Mouse (Mus musculus) kidney, embryonic 16.5 days (tissue): ENCODE measurements around the gene Ddo. TPM values are rescaled to one million over a fixed set of nuclear protein-coding genes. Genes with fewer than 3 reads are reported as not detected.

Experiments used
- ATAC-seq: fragments of 200-750 bp; cut with Nextera tagmentation; 2 replicates; pipeline ENCODE4 v1.8.0; 2017; ENCODE audit warnings: moderate TSS enrichment; ENCODE audit not compliant: low FRiP score, low TSS enrichment
- H3K27ac ChIP-seq: fragments of 300-500 bp; sonication (generic); 2 replicates; pipeline ENCODE4 v1.5.1; 2014; ENCODE audit warnings: low read length
- H3K27me3 ChIP-seq: fragments of 300-500 bp; sonication (generic); 2 replicates; pipeline ENCODE4 v1.6.1; 2014; ENCODE audit warnings: low read length, control low read depth, mixed read lengths; ENCODE audit not compliant: insufficient read depth
- H3K36me3 ChIP-seq: fragments of 300-500 bp; sonication (generic); 2 replicates; pipeline ENCODE4 v1.6.1; 2014; ENCODE audit warnings: low read length, control low read depth, mixed read lengths; ENCODE audit not compliant: insufficient read depth
- H3K4me1 ChIP-seq: fragments of 300-500 bp; sonication (generic); 2 replicates; pipeline ENCODE4 v1.6.1; 2014; ENCODE audit warnings: low read length, control low read depth, mixed read lengths; ENCODE audit not compliant: insufficient read depth
- H3K4me2 ChIP-seq: fragments of 300-500 bp; sonication (generic); replicated peaks from 2 replicates; pipeline ENCODE4 v1.6.1; 2014; ENCODE audit warnings: low read depth, low read length
- H3K4me3 ChIP-seq: fragments of 300-500 bp; sonication (generic); 2 replicates; pipeline ENCODE4 v1.5.1; 2014; ENCODE audit warnings: mild to moderate bottlenecking, low read length
- H3K9ac ChIP-seq: fragments of 300-500 bp; sonication (generic); replicated peaks from 2 replicates; pipeline ENCODE4 v1.6.1; 2014; ENCODE audit warnings: low read length
- H3K9me3 ChIP-seq: fragments of 300-500 bp; sonication (generic); 2 replicates; pipeline ENCODE4 v1.6.1; 2016; ENCODE audit warnings: low read length, control low read depth
- WGBS: fragments of 180-500 bp; shearing (Covaris S2); extraction: QIAGEN DNeasy Blood & Tissue Kit; methylation state at CpG from one replicate; pipeline ENCODE4 v1.1.7; 2014; 5-methylcytosine and 5-hydroxymethylcytosine counted together
- polyA plus RNA-seq: library from polyadenylated mRNA; unstranded; fragments of >200 nt; fragmentation: Nextera tagmentation; extraction: Ambion mirVana; gene quantifications from 2 replicates; pipeline ENCODE4 v1.2.1, GENCODE M21; 2015

Ddo gene
- polyA plus RNA-seq, 1 experiment from 2014 or later = 0.74 TPM

DNA sequence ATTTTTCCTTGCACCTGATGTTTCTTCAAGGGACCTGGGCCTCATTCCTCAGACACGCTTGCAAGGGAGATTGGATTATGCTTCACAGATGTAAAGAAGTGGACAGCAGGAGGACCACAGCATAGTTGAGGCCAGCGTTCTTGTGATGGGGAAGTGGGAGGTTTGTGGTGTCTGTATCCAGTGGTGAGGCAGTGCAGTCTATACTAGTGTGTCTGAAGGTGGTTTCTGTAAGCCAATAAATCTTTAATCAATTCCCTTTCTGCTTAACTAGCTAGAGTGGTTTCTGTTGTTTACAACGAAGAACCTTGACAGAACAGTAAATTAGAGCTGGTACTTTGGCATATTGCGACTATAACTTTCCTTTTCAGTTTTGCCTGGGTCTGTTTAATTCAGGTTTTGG lies 68.8 kb downstream of the Ddo start:
- H3K9ac ChIP-seq = no peak overlapping the region
- no peaks in the 10 kb centered on the region for H3K36me3 ChIP-seq
- no peak overlapping the region for H3K4me3 ChIP-seq
- H3K4me1 ChIP-seq = no peaks in the 10 kb centered on the region
- no peak overlapping the region for H3K4me2 ChIP-seq
- H3K9me3 ChIP-seq = no peaks in the 10 kb centered on the region
- H3K27ac ChIP-seq = no peak overlapping the region
- WGBS = 48% methylated on average over 4 of the region's 4 CpGs
- ATAC-seq = no peak
- no peaks in the 10 kb centered on the region for H3K27me3 ChIP-seq

DNA sequence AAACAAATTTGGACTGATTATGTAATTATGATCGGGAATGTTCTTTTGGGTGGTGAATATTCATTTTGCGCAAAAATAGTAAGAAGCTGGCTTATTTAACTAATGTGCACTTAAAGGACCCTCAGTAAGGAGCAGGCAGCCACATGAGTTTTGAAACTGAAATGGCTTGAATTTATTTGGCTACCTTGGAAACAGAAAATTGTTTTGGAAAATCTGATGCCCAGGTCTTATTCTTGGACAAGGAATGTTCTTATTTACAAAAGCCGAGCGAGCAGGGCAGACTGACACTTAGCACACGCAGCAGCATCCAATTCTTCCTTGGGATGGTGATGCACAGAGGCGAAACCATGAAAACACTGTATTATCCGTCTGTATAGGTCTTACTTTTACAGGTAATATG lies 81.3 kb downstream of the Ddo start:
- no peak overlapping the region for H3K4me2 ChIP-seq
- no peak overlapping the region for H3K4me3 ChIP-seq
- no peaks in the 10 kb centered on the region for H3K27me3 ChIP-seq
- H3K4me1 ChIP-seq = 0 out of 2 replicates have a peak, but pooled peaks cover 7% of the 10 kb centered on the region
- ATAC-seq = no peak
- WGBS = 85% methylated on average over 7 of the region's 7 CpGs
- no peaks in the 10 kb centered on the region for H3K36me3 ChIP-seq
- no peak overlapping the region for H3K27ac ChIP-seq
- H3K9me3 ChIP-seq = no peaks in the 10 kb centered on the region
- no peak overlapping the region for H3K9ac ChIP-seq

DNA sequence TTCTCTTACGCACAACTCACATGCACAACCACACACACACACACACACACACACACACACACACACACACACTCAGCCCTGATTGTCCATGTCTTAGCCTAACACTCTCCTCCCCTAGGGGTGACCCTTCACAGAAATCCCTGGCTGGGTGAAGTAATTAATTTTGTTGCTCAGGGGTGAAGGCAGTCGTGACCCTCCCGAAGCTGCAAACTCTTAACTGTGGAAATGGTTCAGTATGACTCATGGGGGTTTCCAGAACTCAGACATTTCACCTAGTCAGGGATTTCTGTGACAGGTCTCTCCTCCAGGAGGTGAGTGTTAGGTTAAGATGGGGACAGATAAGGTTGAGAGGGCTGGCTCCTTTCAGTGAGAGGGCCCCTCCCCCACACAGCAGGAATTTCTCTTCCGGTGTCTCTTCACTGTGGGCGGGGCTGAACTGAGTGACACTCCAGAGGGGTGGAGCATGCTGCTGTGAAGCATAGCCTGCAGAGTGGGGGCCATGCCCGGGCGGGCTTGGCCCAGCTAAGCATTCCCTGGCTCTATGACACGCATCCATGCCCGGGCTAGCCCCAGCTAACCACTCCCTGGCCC lies 83.3 kb downstream of the Ddo start:
- Histone ChIP-seq H3K27me3 (no peaks in the 10 kb centered on the region), H3K4me1 (0 out of 2 replicates have a peak, but pooled peaks cover 7% of the 10 kb centered on the region), H3K27ac (no peak overlapping the region), H3K36me3 (no peaks in the 10 kb centered on the region), H3K4me3 (no peak overlapping the region), H3K9ac (no peak overlapping the region), H3K4me2 (no peak overlapping the region; the same call in 1 of the 2 replicates), H3K9me3 (no peaks in the 10 kb centered on the region)
- WGBS = 19% methylated on average over 9 of the region's 9 CpGs
- peak; percentile 93 for ATAC-seq

DNA sequence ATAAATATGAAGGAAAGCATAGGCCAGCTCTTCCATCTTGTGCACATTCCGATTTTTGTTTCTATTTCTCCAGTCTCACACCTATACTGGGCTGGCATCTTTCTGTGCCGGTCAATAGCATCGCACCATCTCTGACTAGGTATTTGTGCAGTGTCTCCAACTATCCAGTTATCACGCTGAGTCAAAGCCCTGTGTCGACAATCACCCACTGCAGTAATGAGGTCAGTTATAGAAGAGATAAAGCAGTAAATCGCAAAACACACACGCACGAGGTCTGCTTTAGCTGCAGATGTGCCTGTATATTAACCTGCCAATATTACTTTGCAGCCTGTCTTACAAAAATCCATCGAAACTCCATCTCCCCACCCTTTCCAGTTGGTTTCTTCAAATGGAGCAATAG lies 84.0 kb downstream of the Ddo start:
- no peak overlapping the region for H3K4me3 ChIP-seq
- WGBS = 86% methylated on average over 9 of the region's 9 CpGs
- H3K27ac ChIP-seq = no peak overlapping the region
- no peak overlapping the region for H3K4me2 ChIP-seq
- no peak for ATAC-seq
- H3K9ac ChIP-seq = no peak overlapping the region
- H3K27me3 ChIP-seq = no peaks in the 10 kb centered on the region
- 0 out of 2 replicates have a peak, but pooled peaks cover 7% of the 10 kb centered on the region for H3K4me1 ChIP-seq
- H3K9me3 ChIP-seq = no peaks in the 10 kb centered on the region
- H3K36me3 ChIP-seq = no peaks in the 10 kb centered on the region

DNA sequence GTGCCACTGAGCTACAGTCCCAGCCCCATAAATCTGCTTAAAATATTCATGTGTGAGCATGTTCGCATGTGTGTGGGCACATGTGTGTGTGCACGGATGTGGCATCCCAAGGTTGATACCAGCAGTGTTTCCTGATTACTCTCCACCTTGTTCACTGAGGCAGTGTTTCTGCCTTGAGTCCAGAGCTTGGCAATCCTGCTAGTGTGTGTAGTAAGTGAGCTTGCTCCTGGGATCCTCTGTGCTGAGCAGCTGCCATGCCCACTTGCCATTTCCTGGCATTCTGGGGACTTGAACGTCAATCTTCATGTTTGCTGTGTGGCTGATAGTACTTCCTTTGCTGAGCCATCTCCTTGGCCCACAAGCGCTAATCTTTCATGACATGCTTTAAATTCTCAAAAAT lies 85.3 kb downstream of the Ddo start:
- Histone ChIP-seq H3K36me3 (no peaks in the 10 kb centered on the region), H3K9me3 (no peaks in the 10 kb centered on the region), H3K9ac (no peak overlapping the region), H3K4me3 (no peak overlapping the region), H3K4me1 (0 out of 2 replicates have a peak, but pooled peaks cover 7% of the 10 kb centered on the region), H3K4me2 (no peak overlapping the region), H3K27me3 (no peaks in the 10 kb centered on the region), H3K27ac (no peak overlapping the region)
- no peak for ATAC-seq
- WGBS = 89% methylated on average over 4 of the region's 4 CpGs

DNA sequence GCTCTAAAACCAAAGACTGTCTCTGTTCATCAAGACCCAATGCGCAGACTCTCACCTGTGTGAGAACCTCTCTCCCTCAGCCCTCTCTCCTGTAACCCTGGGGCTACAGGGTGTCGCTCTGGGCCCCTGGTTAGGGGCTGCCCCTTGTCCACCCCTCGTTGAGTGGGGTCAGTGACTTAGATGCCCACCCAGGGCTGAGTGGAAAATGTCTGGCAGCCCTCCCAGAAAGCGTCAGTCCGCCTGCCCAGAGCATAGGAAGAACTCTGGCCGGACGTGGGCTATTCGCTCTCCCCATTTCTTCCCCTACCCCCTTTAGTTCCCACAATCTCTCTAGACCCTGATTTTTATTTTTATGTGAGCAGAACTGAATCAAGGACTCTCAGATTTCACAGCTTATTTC lies 86.5 kb downstream of the Ddo start:
- WGBS = 58% methylated on average over 8 of the region's 8 CpGs
- Histone ChIP-seq H3K9me3 (no peaks in the 10 kb centered on the region), H3K4me2 (no peak overlapping the region), H3K4me1 (0 out of 2 replicates have a peak, but pooled peaks cover 7% of the 10 kb centered on the region), H3K27me3 (no peaks in the 10 kb centered on the region), H3K4me3 (no peak overlapping the region), H3K36me3 (no peaks in the 10 kb centered on the region), H3K27ac (no peak overlapping the region), H3K9ac (no peak overlapping the region)
- no peak for ATAC-seq

DNA sequence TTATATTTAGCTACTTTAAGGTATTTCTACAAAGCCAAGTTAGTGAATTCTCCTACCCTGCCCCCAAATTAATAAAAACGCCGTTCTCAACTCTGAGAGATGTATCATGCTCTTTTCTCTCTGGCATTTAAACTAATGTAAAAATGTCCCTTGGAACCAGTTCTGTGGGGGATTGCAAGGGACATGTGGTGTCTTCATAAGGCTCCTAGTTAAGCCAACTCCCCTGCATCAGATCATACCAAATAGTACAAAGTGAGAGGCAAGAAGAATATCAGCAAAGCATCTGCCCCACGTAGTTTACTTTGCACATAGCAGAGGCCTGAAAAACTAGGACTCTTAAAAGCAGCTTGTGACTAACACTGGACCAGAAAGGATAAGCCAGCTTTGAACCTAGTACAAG lies 86.9 kb downstream of the Ddo start:
- Histone ChIP-seq H3K9ac (no peak overlapping the region), H3K4me1 (0 out of 2 replicates have a peak, but pooled peaks cover 7% of the 10 kb centered on the region), H3K9me3 (no peaks in the 10 kb centered on the region), H3K27me3 (no peaks in the 10 kb centered on the region), H3K4me3 (no peak overlapping the region), H3K36me3 (no peaks in the 10 kb centered on the region), H3K4me2 (no peak overlapping the region), H3K27ac (no peak overlapping the region)
- no peak for ATAC-seq
- 64% methylated on average over 3 of the region's 3 CpGs for WGBS

DNA sequence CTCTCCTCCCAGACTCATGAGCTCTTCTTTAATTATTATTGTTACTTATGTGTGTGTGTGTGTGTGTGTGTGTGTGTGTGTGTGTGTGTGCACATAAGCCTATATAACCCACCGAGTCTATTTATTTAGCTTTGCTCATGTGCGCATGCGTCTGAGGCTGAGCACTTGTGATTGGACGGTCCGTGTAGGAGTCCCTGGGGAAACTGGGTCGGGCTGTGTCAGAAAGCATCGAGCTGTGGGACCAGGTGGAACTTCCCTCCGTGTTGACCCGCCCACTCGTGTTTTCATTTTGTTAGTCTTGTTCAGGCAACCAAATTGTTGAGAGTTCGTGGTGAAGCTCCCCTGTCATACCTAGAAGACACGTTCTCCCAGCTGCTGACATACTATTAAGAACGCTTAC lies 88.6 kb downstream of the Ddo start:
- no peaks in the 10 kb centered on the region for H3K36me3 ChIP-seq
- H3K4me2 ChIP-seq = no peak overlapping the region
- H3K4me1 ChIP-seq = 0 out of 2 replicates have a peak, but pooled peaks cover 3% of the 10 kb centered on the region
- no peak overlapping the region for H3K9ac ChIP-seq
- H3K27me3 ChIP-seq = no peaks in the 10 kb centered on the region
- WGBS = 87% methylated on average over 13 of the region's 13 CpGs
- H3K27ac ChIP-seq = no peak overlapping the region
- ATAC-seq = no peak
- H3K9me3 ChIP-seq = no peaks in the 10 kb centered on the region
- no peak overlapping the region for H3K4me3 ChIP-seq

DNA sequence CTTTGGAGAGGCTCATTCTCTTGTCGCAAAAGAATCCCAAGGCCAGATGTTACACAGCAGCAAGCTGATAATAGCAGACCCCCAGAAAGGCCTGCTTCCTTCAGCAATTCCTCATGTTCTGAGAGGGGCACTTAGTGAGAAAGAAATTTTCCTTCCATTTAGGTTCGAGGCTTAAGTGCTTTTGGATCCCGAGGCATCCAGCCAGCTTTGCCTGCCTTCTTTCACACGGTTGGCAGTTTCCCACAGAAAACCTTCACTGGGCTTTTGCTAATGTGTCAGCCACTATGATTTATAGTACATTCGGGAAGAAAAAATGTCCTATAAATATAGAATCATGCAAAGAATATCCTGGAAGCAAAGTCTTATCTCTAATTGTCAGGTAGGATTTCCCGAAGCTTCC lies 89.3 kb downstream of the Ddo start:
- no peak overlapping the region for H3K9ac ChIP-seq
- H3K9me3 ChIP-seq = no peaks in the 10 kb centered on the region
- no peak overlapping the region for H3K27ac ChIP-seq
- ATAC-seq = no peak
- no peak overlapping the region for H3K4me2 ChIP-seq
- WGBS = 60% methylated on average over 6 of the region's 6 CpGs
- H3K27me3 ChIP-seq = no peaks in the 10 kb centered on the region
- H3K4me1 ChIP-seq = no peaks in the 10 kb centered on the region
- H3K36me3 ChIP-seq = no peaks in the 10 kb centered on the region
- no peak overlapping the region for H3K4me3 ChIP-seq

DNA sequence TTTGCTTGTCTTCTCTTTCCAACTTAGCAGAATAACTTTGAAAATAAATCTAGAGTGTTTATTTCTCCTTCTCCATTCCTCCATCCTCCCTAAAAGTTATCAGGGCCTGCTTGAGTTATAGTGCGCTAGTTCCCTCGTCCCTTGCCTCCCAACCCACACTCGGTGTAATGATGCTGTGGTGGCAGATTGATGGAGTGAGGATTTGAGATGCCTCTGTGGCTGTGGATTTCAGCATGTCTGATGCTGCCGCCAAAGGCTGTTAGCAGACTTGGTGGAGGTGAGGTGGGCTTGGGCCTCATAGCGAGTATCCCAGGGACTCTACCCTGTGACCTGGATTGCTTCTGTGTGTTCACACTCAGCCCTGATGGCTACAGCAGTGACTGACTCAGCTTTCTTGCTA lies 91.1 kb downstream of the Ddo start:
- Histone ChIP-seq H3K36me3 (no peaks in the 10 kb centered on the region), H3K9me3 (no peaks in the 10 kb centered on the region), H3K4me1 (no peaks in the 10 kb centered on the region; the same call in 1 of the 2 replicates), H3K9ac (no peak overlapping the region), H3K4me2 (no peak overlapping the region), H3K4me3 (no peak overlapping the region), H3K27me3 (no peaks in the 10 kb centered on the region), H3K27ac (no peak overlapping the region)
- ATAC-seq = no peak
- WGBS = 28% methylated on average over 5 of the region's 5 CpGs
